Mouse (Mus musculus) MEL (cell line): ENCODE data around the gene Abhd4.

Experiments used
- CHD1 ChIP-seq: IDR thresholded peaks from 2 replicates; pipeline ENCODE4 v1.6.1; 2012; ENCODE audit warnings: low read depth, mild to moderate bottlenecking, inconsistent platforms, low read length, improper control_type of control experiment
- CTCF ChIP-seq, 3 experiments: IDR thresholded peaks in 2 of 3; conservative IDR thresholded peaks in 1 of 3; 2 replicates each; pipeline ENCODE4 v1.5.1; 2011 to 2012; ENCODE audit warnings: low read length in 3 of 3, low read depth in 2 of 3, mild to moderate bottlenecking in 2 of 3, improper control_type of control experiment in 1 of 3, inconsistent platforms in 1 of 3, mixed read lengths in 1 of 3, moderate library complexity in 1 of 3; ENCODE audit not compliant: control insufficient read depth in 1 of 3, insufficient read depth in 1 of 3, poor library complexity in 1 of 3, severe bottlenecking in 1 of 3
- ELF1 ChIP-seq: IDR thresholded peaks from 2 replicates; pipeline ENCODE4 v1.6.1; 2014; ENCODE audit warnings: low read depth, mild to moderate bottlenecking, inconsistent platforms, low read length, improper control_type of control experiment, moderate library complexity
- EP300 ChIP-seq, 2 experiments: IDR thresholded peaks; 2 replicates each; pipeline ENCODE4 v1.6.1; 2011; ENCODE audit warnings: improper control_type of control experiment in 2 of 2, low read length in 2 of 2, low read depth in 1 of 2, mild to moderate bottlenecking in 1 of 2
- MAFK ChIP-seq: IDR thresholded peaks from 2 replicates; pipeline ENCODE4 v1.6.1; 2011; ENCODE audit warnings: low read depth, mild to moderate bottlenecking, low read length, improper control_type of control experiment, borderline replicate concordance
- MAX ChIP-seq: IDR thresholded peaks from 2 replicates; pipeline ENCODE4 v1.6.1; 2011; ENCODE audit warnings: low read length, improper control_type of control experiment
- MAZ ChIP-seq: IDR thresholded peaks from 2 replicates; pipeline ENCODE4 v1.6.1; 2012; ENCODE audit warnings: low read depth, mild to moderate bottlenecking, inconsistent platforms, low read length, improper control_type of control experiment
- NELFE ChIP-seq: IDR thresholded peaks from 2 replicates; pipeline ENCODE4 v1.6.1; 2011; ENCODE audit warnings: low read depth, low read length, improper control_type of control experiment
- POLR2A ChIP-seq, 2 experiments: IDR thresholded peaks; 2 replicates each; pipeline ENCODE4 v1.6.1; 2011 to 2012; ENCODE audit warnings: low read length in 2 of 2, mild to moderate bottlenecking in 2 of 2, control low read depth in 1 of 2, improper control_type of control experiment in 1 of 2, low read depth in 1 of 2, moderate library complexity in 1 of 2; ENCODE audit not compliant: control insufficient read depth in 1 of 2, insufficient read depth in 1 of 2, poor library complexity in 1 of 2
- RCOR1 ChIP-seq: IDR thresholded peaks from 2 replicates; pipeline ENCODE4 v1.6.1; 2012; ENCODE audit warnings: low read depth, mild to moderate bottlenecking, inconsistent platforms, low read length, improper control_type of control experiment
- TAL1 ChIP-seq: IDR thresholded peaks from 2 replicates; pipeline ENCODE4 v1.6.1; 2012; ENCODE audit warnings: mild to moderate bottlenecking, inconsistent platforms, low read length, moderate library complexity, mixed read lengths
- UBTF ChIP-seq: IDR thresholded peaks from 2 replicates; pipeline ENCODE4 v1.6.1; 2012; ENCODE audit warnings: low read depth, mild to moderate bottlenecking, inconsistent platforms, low read length, improper control_type of control experiment, moderate library complexity, borderline replicate concordance; ENCODE audit not compliant: insufficient read depth
- ZC3H11A ChIP-seq: IDR thresholded peaks from 2 replicates; pipeline ENCODE4 v1.6.1; 2012; ENCODE audit warnings: low read depth, mild to moderate bottlenecking, inconsistent platforms, low read length, improper control_type of control experiment
- ZNF384 ChIP-seq: IDR thresholded peaks from 2 replicates; pipeline ENCODE4 v1.6.1; 2012; ENCODE audit warnings: low read depth, mild to moderate bottlenecking, inconsistent platforms, low read length, improper control_type of control experiment

DNA sequence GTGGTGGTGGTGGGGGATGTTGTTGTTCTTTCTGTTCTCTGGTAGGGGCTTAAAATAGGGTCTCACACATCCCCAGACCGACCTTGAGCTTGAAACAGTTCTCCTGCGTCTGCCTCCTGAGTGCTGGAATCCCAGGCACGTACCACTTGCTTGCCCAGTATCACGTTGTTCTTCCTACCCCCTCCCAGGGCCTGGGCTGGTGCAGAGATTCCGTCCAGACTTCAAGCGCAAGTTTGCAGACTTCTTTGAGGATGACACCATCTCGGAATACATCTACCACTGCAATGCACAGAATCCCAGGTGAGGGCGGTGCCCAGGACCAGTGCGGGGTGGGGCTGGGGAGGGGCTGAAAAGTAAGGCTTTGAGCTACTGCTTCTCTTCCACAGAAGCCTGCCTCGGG is 11.1 kb downstream of the Abhd4 start:
- TF ChIP-seq CTCF (IDR thresholded peaks at IDR 0.05 in 2 of 3, conservative IDR thresholded peaks at IDR 0.05 in 1 of 3; ENCODE audit: control insufficient read depth in 1 of 3, insufficient read depth in 1 of 3, low read depth in 2 of 3, low read length in 3 of 3, poor library complexity in 1 of 3, severe bottlenecking in 1 of 3): no peak
- no peak for TF ChIP-seq POLR2A (IDR thresholded peaks at IDR 0.05; ENCODE audit: control insufficient read depth in 1 of 2, insufficient read depth in 1 of 2, low read depth in 1 of 2, low read length in 2 of 2, poor library complexity in 1 of 2)
- TF ChIP-seq ELF1: no peak
- no peak for TF ChIP-seq EP300 (IDR thresholded peaks at IDR 0.05; ENCODE audit: low read depth in 1 of 2, low read length in 2 of 2)
- no peak for TF ChIP-seq ZNF384
- no peak for TF ChIP-seq RCOR1
- TF ChIP-seq NELFE: no peak
- TF ChIP-seq MAZ: no peak
- TF ChIP-seq ZC3H11A: no peak
- TF ChIP-seq MAFK: no peak
- TF ChIP-seq CHD1: no peak
- TF ChIP-seq UBTF: no peak
- TF ChIP-seq TAL1: no peak
- no peak for TF ChIP-seq MAX
